Mouse (Mus musculus): ENCODE data around the gene Ecsit.
"Not testable (repeated sequence)": the region's sequence is repeated elsewhere in the genome, so short reads cannot be mapped to it uniquely, and the experiment has no call there.

Gene Ecsit

DNA sequence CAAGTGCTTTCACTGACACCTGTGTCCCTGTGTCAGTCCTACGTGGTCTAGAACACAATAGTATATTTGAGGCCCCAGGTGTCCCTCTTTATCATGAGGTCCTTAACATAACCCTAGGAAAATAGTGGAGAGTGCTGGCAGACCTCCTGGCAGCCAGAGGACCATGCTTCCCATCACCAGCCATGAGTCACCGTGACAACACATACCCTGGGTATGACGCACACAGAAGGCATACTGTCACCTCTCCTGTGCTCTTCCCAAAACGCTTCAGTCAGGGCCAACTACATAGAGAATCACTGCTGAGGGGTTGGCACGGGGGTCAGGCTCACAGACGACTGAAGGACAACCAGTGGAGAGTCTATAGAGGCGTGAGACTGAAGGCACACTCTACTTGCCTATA, 4.7 kb upstream of the Ecsit start:
- DNase-seq (ENCODE audit: low spot score in 2 of 2) = no peak

DNA sequence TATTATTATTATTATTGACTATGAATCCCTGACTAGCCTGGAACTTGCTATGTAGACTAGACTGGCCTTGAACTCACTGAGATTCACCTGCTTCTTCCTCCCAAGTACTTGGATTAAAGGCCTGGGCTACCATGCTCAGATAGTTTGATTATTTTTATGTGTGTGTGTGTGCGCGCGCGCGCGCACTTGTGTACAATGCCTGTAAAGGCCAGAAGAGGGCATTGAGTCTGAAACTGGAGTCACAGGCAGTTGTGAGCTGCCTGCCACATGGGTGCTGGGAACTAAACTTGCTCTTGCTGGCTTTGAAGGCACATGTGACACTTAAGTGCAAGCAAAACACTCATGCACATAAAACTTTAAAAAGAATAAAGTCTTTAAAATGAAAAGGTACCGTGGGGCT, 4.0 kb upstream of the Ecsit start:
- no peak for DNase-seq (ENCODE audit: low spot score in 2 of 2)

DNA sequence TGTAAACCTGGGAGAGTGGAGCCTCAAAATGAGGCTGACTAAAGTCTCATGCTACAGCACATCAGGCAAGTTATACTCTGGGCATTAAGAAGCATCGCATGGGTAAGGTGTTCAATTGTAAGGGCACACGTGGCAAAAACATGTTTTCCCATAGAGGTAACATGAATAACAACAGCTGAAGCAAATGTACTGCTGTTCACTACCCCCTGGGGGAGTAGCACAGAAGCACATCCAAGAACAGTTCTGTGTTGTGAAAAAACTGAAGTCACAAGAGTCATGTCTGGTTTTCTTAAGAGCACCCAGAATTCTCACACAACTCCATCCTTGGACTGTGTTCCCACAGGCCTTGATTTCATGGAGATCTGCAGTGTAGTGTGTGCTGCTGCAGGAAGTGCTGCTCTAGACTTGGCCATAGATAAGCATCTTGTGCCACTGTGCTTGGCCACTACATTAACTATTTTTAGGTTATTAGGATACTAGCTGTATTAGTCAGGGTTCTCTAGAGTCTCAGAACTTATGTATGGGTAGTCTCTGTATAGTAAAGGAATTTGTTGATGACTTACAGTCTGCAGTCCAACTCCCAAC, 1.9 kb upstream of the Ecsit start:
- no peak for DNase-seq (ENCODE audit: low spot score in 2 of 2)

DNA sequence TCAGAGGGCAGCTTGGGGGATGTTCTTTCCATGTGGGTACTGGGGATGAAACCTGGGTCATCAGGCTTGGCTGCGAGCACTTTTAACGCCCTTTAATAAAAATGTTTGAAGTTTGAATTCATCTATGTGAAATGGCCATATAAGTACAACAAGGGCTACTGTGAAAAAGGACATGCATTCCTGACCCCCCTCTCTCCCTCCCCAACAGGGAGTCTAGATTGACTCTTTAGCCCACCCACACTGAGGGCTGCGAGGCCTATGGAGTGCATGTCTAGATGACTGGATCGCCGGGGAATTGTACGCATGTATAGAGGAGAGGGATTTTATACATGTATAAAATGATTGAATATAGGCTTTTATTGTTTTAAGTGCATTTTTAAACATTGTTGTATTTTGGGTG, 774 bp upstream of the Ecsit start:
- DNase-seq (ENCODE audit: low spot score in 2 of 2) = no peak

DNA sequence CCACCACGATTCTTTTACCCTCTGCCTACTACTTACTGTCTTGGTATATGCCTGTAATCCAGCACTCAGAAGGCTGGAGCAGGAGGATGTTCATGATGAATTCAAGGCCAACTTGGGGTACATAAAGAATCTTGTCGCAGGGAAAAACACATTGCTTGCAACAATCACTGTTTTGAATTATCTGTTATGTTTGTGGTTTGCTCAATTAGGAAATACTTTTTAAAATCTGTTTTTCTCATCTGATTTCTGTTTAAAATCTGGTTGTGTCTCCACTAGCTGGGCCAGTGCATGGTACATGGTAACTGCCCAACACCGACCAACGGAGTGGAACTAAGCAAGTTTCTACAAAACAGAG, 594 bp downstream of the Ecsit start:
- no peak for DNase-seq (ENCODE audit: low spot score in 2 of 2)

DNA sequence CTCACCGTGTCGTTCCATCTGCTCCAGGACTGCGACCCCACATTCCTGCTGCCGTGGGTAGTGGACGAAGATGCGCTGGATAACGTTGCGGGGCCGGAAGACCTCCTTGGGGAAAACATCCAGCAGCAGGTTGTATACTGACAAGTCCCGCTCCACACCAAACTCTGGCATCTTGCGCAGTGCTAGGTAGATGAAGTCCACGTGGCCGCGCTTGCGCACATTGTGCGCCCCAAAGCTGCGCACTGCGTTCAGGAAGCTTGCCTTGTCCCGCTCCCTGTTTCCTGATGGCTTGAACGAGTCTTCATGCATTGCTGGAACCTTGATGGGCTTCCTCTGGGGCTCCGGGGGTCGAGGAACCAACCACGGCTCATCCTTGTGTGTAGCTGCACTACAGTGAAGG, 9.0 kb downstream of the Ecsit start:
- DNase-seq (ENCODE audit: low spot score in 2 of 2) = no peak

DNA sequence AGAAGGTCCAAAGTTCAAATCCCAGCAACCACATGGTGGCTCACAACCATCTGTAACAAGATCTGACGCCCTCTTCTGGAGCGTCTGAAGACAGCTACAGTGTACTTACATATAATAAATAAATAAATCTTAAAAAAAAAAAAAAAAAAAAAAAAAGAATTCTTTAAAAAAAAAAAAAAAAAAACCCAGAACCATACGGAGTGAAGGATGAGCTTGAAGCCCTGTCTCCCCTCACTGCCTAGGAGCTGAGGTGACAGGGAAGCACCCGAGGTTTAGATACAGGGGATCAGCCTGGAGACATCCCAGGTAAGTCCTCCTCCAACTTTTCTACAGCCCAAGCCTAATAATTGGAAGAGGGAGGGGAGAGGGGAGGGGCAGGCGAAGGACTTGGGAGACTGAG, 9.5 kb downstream of the Ecsit start:
- not testable (repeated sequence) for DNase-seq (ENCODE audit: low spot score in 2 of 2)

DNA sequence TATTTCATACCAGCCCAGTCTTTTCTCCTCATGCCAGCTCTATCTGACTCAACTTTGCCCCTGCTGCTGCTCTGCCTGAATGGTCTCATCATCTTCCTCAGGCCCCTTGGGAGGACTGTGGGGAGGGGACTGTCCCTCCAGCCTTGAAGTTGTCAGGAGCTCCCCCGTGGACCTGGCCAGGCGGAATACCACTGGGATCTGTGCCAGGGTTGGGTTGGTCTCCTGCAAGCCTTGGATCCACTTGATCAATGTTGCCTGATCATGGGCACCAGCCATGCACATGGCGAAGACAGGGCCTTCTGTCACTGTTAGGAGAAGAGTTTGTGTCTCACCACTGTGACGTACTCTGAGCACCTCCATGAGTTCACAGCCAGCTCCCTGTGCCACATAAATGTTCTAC, 13.0 kb downstream of the Ecsit start:
- DNase-seq (ENCODE audit: low spot score in 2 of 2) = no peak

DNA sequence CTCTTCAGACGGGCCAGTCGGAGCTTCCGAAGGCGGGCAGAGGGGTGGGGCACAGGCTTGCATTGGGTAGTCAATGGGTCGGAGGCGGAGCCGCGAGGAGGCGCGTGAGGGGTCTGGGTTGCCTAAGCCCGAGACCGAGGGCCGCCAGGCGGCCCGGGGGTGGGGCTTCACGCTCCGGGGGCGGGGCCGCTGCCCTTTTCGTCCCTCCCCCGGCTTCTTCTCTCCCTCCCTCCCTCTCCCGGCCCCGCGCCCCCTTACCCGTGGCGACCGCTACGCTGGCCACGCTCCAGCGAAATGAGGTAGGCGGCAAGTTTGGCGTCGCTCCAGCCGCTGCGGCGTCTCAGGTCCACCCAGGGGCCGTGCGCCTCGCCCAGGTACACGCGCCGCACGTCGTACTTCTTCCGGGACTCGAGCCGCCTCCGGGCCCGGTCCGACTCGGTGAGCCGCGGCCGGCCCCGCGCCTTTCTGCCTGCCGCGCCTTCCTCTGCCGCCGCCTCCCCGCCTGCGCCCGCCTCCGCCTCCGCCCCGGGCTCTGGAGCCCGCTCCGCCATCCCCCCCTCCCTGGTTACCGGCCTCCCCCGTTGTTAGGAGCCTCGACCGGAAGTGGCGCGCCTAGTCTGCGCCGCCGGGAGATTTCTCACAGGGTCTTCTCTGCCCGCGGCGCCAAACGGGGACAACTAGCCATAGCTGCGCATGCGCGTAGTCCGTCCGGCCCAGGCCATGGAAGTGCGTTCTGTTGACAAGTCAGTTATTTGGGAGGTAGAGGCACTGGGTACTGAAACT, 14.3 kb downstream of the Ecsit start, which contains the start of the genes Gm49318 and Zfp653:
Gm49318 (minus strand) TSS at position 469 of the 783 bp plus-strand sequence.
Zfp653 (minus strand) TSS at position 586 of the 783 bp plus-strand sequence.
- peak; percentile 93 to 94 for DNase-seq (ENCODE audit: low spot score in 2 of 2)

DNA sequence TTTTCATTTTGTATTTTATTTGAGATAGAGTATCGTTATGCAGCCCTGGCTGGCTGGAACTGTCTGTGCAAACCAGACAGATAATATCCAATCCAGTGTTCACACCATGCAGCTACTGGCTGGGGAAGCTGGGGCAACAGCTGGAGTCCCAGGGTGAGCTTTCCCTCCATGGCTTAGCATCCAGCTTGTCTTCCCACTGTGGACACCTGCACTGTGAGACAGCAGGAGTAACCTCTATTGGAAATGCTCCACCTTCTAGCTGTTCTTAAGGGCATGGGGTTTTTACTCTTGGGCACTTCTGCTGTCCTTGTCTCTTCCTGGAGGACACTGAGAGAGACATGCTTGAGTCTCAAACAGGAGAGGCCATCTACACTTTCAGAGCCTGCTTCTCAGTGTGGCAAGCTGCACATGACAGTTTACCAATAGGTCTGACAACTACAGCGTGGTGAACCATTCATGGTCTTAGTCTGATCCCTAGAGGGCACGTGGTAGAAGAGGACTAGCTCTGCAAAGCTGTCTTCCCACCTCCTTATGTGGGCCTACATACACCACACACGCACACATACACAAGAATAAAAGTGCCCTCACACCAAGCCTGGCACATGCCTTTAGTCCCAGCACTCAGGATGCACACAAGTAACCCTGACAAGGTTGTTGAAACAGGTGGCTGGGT, 15.2 kb downstream of the Ecsit start:
- DNase-seq (ENCODE audit: low spot score in 2 of 2) = no peak

DNA sequence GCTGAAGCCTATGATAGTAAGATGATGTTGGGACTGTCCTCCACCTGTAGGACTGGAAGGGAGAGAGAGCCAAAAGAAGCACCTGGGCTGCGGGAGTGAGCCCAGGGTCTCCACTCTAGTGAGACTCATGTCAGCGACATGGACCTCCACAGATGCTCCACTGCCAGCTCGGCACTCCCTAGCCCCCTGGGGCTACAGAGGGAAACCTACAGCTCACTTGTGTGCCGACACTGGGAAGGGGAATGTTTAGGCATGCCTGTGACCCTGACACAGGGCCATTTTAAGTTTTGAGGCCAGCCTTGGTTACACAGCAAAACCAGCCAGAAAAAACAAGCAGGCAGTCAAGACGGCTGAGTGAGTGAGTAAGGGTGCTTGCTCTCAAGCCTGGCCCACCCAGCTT, 18.0 kb downstream of the Ecsit start:
- DNase-seq (ENCODE audit: low spot score in 2 of 2) = no peak

DNA sequence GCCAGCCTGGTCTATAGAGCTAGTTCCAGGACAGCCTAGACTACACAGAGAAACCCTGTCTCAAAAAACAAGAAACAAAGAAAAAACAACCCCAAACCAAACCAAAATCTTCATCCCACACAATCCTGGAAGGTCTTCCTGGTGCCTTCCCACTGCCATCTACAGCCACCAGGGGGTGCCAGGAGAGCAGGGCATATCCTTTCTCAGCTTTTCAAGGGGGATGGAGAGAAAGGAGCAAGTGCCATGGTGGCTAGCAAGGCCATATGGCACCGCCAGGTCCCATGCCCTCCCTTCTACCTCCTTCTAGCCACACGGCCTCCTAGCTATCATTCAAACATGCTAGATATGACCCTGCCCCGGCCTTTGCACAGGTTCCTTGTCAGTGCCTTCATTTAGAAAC, 18.8 kb downstream of the Ecsit start:
- no peak for DNase-seq (ENCODE audit: low spot score in 2 of 2)

DNA sequence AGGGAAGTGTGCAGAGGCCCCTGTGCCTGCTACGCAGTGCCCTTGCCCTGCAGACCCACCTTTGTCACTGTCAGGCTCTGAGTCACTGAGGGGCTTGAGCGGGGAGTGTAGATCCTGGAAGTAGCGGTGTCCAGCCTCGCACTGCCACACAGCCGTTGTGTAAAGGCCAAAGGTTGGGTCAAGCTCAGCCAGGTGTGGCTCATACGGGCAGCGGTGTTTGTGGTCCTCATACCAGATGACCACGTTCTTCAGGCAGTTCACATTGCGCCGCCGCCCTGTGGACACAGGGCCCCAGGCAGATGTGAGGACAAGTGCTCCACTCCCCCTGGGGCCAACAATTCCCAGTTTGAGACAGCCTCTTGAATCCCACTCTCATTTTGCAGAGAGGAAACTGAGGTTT, 19.6 kb downstream of the Ecsit start:
- no peak for DNase-seq (ENCODE audit: low spot score in 2 of 2)

DNA sequence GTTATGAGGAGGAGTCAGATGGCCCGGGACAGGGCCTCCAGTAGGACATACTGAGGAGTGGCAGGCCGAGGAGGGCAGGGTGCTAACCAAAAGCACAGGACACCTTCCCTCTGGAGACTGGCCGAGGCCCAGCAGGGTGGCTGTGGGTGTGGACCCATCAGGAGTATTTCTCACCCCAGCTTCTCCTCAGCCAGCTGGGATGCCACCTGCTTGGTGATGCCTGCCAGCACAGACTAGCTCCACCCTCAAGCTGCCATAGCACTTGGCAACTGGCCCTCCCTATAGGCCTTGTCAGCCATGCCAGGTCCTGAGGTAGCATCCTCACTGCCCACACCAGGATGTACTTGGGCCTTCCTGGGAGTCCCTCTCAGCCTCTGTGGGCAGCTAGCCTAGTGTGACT, 20.9 kb downstream of the Ecsit start:
- no peak for DNase-seq (ENCODE audit: low spot score in 2 of 2)

DNA sequence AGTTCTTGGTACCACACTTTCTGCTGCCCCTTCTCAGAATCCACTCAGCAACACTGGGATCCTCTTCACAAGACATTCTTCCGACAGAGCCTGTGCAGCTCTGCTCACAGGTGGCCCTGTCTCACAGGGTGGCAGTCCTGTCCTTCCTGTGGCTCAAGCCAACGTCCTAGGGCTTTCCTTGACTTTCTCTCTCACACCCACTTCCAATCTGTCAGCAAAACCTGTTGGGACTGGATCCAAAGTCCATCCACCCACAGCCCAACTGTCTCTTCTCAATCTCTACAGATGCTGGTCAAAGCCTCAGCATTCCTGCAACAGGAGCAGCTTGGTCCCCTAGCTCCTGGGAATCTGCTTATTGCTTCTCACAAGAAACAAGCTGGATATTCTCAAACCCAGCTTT, 23.9 kb downstream of the Ecsit start:
- DNase-seq (ENCODE audit: low spot score in 2 of 2) = no peak

DNA sequence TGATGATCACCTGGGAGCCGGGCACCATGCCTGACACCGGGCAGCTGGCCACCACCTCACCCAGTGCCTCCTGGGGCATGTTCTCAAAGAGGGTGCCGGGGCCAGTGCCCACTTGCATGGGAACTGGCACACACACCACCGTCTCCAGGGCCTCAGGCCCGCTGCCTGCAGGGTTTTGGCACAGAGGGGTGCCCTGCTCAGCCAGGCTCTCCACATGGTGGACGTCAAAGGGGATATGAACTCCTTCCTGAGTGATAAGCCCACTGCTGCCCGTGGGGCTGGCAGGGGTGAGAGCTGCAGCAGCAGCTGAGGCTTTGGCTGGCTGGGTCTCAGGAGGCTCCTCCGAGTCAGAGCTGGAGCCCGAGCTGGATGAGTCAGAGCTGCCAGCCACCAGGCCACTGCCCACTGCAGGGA, 27.2 kb downstream of the Ecsit start:
- DNase-seq (ENCODE audit: low spot score in 2 of 2) = no peak

DNA sequence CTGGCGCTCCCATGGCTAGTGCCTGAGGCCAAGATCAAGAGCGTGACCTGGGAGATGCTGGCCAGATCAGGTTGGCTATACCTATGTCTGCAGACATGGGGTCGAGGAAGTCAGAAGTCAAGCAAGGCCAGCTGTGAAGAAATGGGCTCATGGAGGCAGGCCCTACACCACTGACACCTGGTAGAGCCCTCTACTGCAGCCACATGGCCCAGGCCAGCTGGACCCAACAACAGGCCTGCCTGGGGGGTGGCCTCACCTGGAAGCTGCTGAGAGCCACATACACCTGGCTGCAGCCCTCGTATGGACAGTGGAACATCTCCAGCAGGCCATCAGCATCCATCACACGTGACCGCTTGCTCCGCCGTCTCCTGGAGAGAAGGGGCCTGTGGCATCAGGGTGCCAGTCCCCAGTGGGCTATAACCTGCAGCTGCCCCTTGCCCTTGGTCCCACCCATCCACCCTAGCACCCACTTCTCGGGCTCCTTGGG, 28.2 kb downstream of the Ecsit start:
- DNase-seq (ENCODE audit: low spot score in 2 of 2) = no peak

DNA sequence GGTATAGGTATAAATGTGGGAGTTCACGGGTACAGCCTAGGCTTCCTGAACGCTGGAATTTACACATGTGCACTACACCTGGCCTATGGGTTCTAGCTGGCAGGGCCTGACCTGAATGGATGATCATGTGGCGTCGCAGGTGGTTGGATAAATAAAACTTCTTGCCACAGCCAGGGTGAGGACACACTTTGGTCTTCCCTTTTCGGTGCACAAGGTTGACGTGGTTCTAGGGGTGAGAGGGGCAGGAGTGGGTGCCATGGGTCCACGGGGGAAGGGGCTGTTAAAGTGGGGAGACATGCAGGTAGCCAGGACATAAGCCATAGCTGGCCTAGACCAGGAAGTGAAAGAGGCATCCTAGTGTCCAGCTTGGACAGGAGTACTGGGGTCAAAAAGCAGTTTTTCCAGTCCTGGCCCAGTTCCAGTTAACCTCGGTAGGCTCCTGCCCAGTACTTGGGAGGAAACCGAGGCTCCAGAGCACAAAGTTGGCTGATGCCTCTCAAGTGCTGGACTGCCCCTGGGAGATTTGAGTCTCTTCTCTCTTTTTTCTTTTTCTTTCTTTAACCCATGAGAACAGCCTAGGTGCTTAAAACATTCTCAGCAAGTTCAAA, 28.8 kb downstream of the Ecsit start:
- DNase-seq (ENCODE audit: low spot score in 2 of 2) = no peak

DNA sequence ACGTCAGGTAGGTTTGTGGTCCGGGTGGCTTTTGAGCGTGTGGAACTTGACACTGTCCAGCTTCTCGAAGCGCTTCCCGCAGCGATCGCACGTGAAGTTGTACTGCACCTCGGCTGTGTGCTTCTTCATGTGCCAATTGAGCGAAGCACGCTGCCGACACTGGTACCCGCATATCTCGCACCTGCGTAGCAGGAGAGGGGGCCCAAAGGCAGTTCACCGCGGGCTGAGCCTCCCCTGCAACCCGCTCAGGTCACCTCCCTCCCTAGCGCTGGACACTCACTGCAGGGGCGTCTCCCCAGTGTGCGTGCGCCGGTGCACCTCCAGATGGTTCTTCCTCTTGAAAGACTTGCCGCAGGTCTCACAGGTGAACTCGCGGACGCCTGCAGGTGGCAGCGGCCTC, 29.5 kb downstream of the Ecsit start:
- DNase-seq (ENCODE audit: low spot score in 2 of 2) = no peak

DNA sequence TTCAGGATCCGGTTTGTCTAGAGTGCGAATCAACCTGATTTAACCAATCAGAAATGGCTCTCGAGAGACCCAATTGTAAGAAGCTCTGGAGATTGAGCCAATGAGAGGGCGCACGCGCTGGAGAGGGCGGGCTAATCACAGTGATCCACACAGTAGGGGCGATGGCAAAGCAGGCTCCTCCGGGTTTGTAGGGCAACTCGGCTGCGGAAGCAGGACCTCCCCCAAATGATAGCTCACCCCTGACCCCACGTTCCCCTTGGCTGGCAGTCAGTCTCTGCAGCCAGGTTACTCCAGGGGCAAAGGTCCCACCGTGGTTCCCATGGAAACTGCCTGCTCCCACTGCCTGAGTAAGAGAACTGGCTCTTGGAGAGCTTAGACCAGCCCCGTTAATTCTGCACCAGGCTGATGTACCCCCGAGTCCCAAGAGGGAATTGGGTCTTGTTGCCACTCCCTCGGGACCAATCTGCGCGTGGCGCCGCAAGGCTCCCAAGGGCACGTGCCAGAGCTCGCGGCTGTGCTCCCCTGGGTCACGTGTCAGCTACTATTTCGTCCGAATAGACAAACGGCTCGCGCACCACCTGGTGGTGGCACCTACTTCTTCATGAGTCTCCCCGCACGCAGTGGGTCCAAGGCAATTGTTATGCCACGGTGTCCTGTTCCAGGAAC, 30.7 kb downstream of the Ecsit start:
- peak; percentile 71 to 75 for DNase-seq (ENCODE audit: low spot score in 2 of 2)

DNA sequence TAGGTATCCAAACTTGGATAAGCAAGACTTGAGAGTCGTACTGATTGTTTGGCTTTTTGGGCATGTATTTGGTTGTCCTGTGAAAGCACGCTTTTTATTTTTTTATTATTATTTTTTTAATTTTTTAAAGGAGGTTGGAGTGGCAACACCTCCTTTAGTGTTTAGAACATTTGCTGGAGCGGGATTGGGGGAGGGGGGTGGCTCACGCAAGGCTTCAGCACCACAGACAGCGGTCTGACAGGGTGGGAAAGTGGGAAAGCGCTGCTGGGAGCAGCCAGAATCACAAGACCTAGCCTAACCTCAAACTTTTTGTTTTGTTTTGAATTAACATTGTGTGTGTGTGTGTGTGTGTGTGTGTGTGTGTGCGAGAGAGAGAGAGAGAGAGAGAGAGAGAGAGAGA, 31.6 kb downstream of the Ecsit start:
- no peak for DNase-seq (ENCODE audit: low spot score in 2 of 2)

DNA sequence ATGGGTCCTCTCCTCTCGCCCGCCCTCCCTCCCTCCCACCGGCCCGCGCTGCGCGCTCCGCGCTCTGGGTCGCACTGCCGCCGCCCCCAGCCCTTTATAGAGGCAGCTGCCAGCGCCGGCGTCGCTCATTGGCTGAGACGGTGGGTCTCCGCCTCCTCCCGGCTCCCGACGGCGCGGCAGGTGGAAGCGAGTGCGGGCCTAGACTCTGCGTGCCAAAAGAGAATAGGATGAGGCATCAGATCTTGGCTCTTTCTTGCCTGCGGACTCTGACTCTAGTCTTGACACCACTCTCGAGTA, 33.3 kb downstream of the Ecsit start, which contains the start of gene Elavl3:
Elavl3 (minus strand) TSS at position 66 of the 297 bp plus-strand sequence.
- peak in 1 of 2 experiments; percentile 82 for DNase-seq (ENCODE audit: low spot score in 2 of 2)

Data from frontal cortex, postnatal 14 days (tissue).